Mouse (Mus musculus) liver, embryonic 11.5 days (tissue): ENCODE results near the gene Zfp346. TPM values are rescaled to one million over a fixed set of nuclear protein-coding genes. Genes with fewer than 3 reads are reported as not detected.

ENCODE experiments used
- ATAC-seq: fragments of 200-750 bp; cut with Nextera tagmentation; replicated peaks from 2 replicates; pipeline ENCODE4 v1.8.0; 2017; ENCODE audit warnings: moderate number of reproducible peaks, mild to moderate bottlenecking, moderate TSS enrichment, moderate library complexity; ENCODE audit not compliant: low FRiP score
- DNase-seq: peaks from one replicate; pipeline ENCODE4 v3.0.0-alpha.2; 2017; ENCODE audit warnings: low spot score
- H3K27ac ChIP-seq: fragments of 300-500 bp; sonication (generic); 2 replicates; pipeline ENCODE4 v1.5.1; 2014; ENCODE audit warnings: mild to moderate bottlenecking, low read depth, low read length, control low read depth
- H3K27me3 ChIP-seq: fragments of 300-500 bp; sonication (generic); replicated peaks from 2 replicates; pipeline ENCODE4 v1.6.1; 2014; ENCODE audit warnings: low read length, mixed read lengths; ENCODE audit not compliant: control insufficient read depth, insufficient read depth
- H3K36me3 ChIP-seq: fragments of 300-500 bp; sonication (generic); 2 replicates; pipeline ENCODE4 v1.6.1; 2014; ENCODE audit warnings: mild to moderate bottlenecking, low read length, moderate library complexity, mixed read lengths; ENCODE audit not compliant: control insufficient read depth, insufficient read depth
- H3K4me1 ChIP-seq: fragments of 300-500 bp; sonication (generic); replicated peaks from 2 replicates; pipeline ENCODE4 v1.6.1; 2014; ENCODE audit warnings: low read length, mixed read lengths; ENCODE audit not compliant: control insufficient read depth, insufficient read depth
- H3K4me2 ChIP-seq: fragments of 300-500 bp; sonication (generic); 2 replicates; pipeline ENCODE4 v1.6.1; 2014; ENCODE audit warnings: mild to moderate bottlenecking, control low read depth, moderate library complexity
- H3K4me3 ChIP-seq: fragments of 300-500 bp; sonication (generic); 2 replicates; pipeline ENCODE4 v1.5.1; 2014; ENCODE audit warnings: low read depth, low read length, control low read depth
- H3K9ac ChIP-seq: fragments of 300-500 bp; sonication (generic); 2 replicates; pipeline ENCODE4 v1.6.1; 2014; ENCODE audit warnings: low read depth, low read length, control low read depth
- H3K9me3 ChIP-seq: fragments of 300-500 bp; sonication (generic); 2 replicates; pipeline ENCODE4 v1.6.1; 2016; ENCODE audit warnings: low read length, inconsistent platforms, mixed read lengths; ENCODE audit not compliant: control insufficient read depth
- WGBS: fragments of 180-500 bp; shearing (Covaris S2); extraction: QIAGEN DNeasy Blood & Tissue Kit; methylation state at CpG from one replicate; pipeline ENCODE4 v1.1.7; 2014; 5-methylcytosine and 5-hydroxymethylcytosine counted together
- polyA plus RNA-seq: library from polyadenylated mRNA; unstranded; fragments of >200 nt; fragmentation: Nextera tagmentation; extraction: Ambion mirVana; gene quantifications from 2 replicates; pipeline ENCODE4 v1.2.1, GENCODE M21; 2014

Gene Zfp346
- polyA plus RNA-seq, 1 experiment from 2014 or later: 18.9 TPM

DNA sequence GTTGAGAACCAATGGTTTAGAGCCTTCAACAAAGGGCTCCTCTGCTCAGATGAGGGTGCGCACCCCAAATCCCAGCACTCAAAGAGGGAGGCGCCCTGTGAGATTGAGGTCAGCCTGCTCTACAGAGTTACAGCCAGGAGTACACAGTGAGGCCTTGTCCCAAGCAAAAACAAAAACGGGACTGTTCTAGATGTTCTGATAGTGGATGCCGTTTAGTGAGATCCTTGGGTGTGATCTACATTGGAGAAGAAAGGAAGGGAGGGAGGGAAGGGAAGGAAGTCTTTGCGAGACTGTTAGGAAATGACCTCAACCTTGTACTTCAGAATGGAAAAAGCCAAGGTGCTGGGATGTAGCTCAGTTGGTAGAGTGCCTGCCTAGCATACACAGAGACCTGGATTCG, 71.2 kb downstream of the Zfp346 start:
- Histone ChIP-seq H3K9ac (no peak overlapping the region), H3K36me3 (no peaks in the 10 kb centered on the region), H3K4me2 (no peak overlapping the region), H3K27ac (no peak overlapping the region), H3K27me3 (no peaks in the 10 kb centered on the region), H3K9me3 (peaks cover 3% of the 10 kb centered on the region; the same call in 1 of the 2 replicates), H3K4me3 (no peak overlapping the region), H3K4me1 (peaks cover 6% of the 10 kb centered on the region; the same call in 1 of the 2 replicates)
- ATAC-seq (no peak), DNase-seq (no peak)
- WGBS: 70% methylated on average over 6 of the region's 6 CpGs

DNA sequence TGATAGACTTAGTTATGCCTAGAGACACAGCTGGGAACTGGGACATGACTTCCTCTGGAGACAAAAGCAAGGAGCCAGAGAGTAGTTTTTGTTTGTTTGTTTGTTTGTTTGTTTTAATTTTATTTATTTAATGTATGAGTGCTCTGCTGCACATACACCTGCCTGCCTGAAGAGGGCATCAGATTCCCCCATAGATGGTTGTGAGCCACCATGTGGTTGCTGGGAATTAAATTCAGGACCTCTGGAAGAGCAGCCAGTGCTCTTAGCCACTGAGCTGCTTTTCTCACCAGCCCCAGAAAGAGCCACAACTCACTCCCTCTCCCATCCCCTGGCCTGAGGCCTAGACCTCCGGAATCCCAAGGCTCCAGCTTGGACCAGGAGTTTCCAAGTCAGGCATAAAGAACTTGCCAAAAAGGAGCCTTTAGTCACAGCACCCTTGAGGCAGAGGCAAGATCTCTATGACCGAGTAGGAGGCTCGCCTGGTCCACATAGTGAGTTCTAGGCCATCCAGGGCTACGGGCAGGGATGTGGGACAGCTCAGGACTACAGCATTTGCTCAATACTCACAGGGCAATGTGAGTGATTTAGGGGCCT, 72.9 kb downstream of the Zfp346 start:
- H3K27ac ChIP-seq: no peak overlapping the region
- 68% methylated on average over 4 of the region's 4 CpGs for WGBS

DNA sequence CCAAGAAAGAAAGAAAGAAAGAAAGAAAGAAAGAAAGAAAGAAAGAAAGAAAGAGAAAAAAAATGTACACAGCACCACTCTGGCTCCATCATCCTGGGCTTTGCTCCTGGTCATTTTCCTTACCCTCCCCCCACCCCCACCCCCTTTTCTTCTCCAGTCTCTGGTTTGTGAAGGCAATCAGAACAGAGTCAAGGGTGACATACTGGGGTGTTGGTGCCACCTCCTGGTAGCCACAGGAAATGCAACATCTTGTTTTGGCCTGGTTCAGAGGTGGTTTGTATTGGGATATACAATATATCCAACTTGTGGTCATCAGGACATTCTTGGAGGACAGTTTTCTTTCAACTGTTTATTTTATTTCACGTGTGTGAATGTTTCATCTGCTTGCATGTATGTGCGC, 73.4 kb downstream of the Zfp346 start:
- Histone ChIP-seq H3K9me3 (peaks cover 3% of the 10 kb centered on the region; the same call in 1 of the 2 replicates), H3K4me3 (no peak overlapping the region), H3K27ac (no peak overlapping the region), H3K4me2 (no peak overlapping the region), H3K4me1 (no peaks in the 10 kb centered on the region), H3K27me3 (no peaks in the 10 kb centered on the region), H3K36me3 (no peaks in the 10 kb centered on the region), H3K9ac (no peak overlapping the region)
- 38% methylated on average over 2 of the region's 2 CpGs for WGBS
- ATAC-seq (no peak), DNase-seq (peak; percentile 60)

More for the DNA sequence above, 72.9 kb downstream of the Zfp346 start:
- no peak overlapping the region for H3K9ac ChIP-seq
- H3K4me3 ChIP-seq: no peak overlapping the region
- no peak overlapping the region for H3K4me2 ChIP-seq
- H3K4me1 ChIP-seq: no peaks in the 10 kb centered on the region
- peaks cover 3% of the 10 kb centered on the region; the same call in 1 of the 2 replicates for H3K9me3 ChIP-seq
- DNase-seq: no peak
- ATAC-seq: no peak
- H3K36me3 ChIP-seq: no peaks in the 10 kb centered on the region
- H3K27me3 ChIP-seq: no peaks in the 10 kb centered on the region

DNA sequence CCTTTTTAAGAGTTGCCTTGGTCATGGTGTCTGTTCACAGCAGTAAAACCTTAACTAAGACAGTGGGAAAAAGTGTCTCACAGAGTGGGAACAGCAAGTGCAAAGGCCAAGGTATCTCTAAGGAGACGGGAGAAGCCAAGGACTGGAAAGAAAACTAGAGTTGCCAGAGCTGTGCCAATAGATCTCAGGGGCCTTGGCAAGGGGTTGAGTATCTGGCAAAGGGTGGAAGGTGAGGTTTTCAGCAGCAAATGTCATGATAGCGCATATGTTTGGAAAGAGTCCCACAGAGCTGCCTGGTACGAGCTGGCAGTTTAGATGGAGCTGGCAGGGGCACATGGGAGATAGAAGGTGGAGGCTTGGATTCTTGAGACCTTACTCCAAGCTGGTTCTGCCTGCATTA, 74.5 kb downstream of the Zfp346 start:
- no peaks in the 10 kb centered on the region for H3K36me3 ChIP-seq
- 91% methylated on average over 3 of the region's 3 CpGs for WGBS
- DNase-seq: no peak

DNA sequence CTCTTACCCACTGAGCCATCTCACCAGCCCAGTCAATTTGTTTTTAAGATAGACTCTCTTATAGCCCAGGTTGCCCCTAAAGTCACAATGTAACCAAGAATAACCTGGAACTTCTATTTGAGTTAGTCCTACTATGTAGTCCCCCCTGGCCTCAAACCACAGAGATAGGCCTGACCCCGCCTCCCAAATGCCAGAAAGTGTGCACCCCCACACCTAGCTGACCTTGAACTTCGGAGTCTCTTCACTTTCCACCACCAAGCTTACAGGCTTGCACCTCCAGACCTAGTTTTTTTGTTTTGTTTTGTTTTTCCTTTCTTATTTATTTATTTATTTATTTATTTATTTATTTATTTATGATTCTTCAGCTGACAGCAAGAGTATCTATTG, 76.7 kb downstream of the Zfp346 start:
- ATAC-seq (0 out of 2 replicates have a peak, but pooled peaks have one; percentile 49), DNase-seq (no peak)
- Histone ChIP-seq H3K9ac (peak overlapping the region; percentile 62), H3K4me2 (peak overlapping the region; percentile 75), H3K27me3 (no peaks in the 10 kb centered on the region), H3K9me3 (peaks cover 3% of the 10 kb centered on the region; the same call in 1 of the 2 replicates), H3K36me3 (no peaks in the 10 kb centered on the region), H3K27ac (no peak overlapping the region), H3K4me1 (no peaks in the 10 kb centered on the region), H3K4me3 (peak overlapping the region; percentile 42; the same call in 1 of the 2 replicates)
- 51% methylated on average over 2 of the region's 2 CpGs for WGBS

More for the DNA sequence above, 74.5 kb downstream of the Zfp346 start:
- Histone ChIP-seq H3K27ac (no peak overlapping the region), H3K4me2 (no peak overlapping the region), H3K9ac (no peak overlapping the region), H3K4me1 (no peaks in the 10 kb centered on the region), H3K9me3 (peaks cover 3% of the 10 kb centered on the region; the same call in 1 of the 2 replicates), H3K4me3 (no peak overlapping the region), H3K27me3 (no peaks in the 10 kb centered on the region)
- ATAC-seq: no peak

DNA sequence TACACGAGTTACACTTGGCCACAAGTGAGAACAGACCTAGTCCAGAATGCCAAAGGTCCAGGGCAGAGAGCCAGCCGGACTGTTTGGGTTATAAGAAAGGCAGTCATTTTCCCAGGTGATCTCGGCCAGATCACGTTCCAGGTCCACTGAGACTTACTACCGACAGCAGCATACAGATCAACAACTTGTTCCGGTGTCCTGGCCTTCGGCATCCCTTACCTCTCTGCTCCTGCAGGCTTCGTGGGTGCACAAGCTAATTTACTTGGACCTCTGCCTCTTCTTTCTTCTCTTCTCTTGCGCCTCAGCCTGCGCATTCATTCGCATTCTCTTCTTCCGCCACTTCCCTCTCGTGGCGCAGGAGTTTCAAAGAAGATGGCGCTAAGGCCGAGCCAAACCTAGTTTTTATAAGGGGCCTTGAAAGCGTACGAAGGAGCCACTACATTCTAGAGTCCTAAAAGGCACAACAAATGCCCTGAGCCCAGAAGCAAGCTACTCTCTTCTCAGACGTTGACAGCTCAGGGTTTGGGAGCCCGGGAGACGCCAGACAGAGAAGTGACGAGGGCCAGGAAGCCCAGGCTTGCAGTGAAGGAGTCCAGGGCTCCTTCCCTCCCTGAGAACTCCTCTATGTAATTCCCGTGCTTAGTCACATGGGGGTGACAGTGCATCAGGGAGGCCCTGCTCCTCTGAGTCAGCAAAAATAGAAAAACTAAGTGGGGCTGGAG, 77.2 kb downstream of the Zfp346 start:
- no peaks in the 10 kb centered on the region for H3K4me1 ChIP-seq
- WGBS: 9% methylated on average over 23 of the region's 23 CpGs
- DNase-seq (peak; percentile 81), ATAC-seq (peak; percentile 92)
- H3K4me3 ChIP-seq: peak overlapping the region; percentile 42
- H3K9ac ChIP-seq: peak overlapping the region; percentile 62
- H3K36me3 ChIP-seq: no peaks in the 10 kb centered on the region
- H3K9me3 ChIP-seq: peaks cover 3% of the 10 kb centered on the region; the same call in 1 of the 2 replicates
- no peaks in the 10 kb centered on the region for H3K27me3 ChIP-seq
- peak overlapping the region; percentile 40; the same call in 1 of the 2 replicates for H3K27ac ChIP-seq
- peak overlapping the region; percentile 75 for H3K4me2 ChIP-seq

DNA sequence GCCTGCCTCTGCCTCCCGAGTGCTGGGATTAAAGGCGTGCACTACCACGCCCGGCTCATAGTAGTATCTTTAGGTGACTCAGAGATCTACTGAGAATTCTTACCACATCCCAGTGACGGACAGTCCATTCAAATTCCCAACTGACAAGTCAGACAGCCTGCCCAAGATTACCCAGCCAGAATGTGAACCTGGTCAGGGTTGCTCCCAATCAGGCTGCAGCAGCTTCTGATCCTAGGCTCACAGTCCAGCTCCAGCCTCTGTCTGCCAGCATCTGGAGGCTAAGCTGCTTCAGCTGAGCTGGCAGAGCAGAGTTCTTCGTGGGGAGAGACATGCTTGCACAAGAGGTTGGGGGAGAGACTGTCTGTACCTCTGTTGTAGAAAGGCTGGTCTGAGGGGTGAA, 78.3 kb downstream of the Zfp346 start:
- no peaks in the 10 kb centered on the region for H3K4me1 ChIP-seq
- no peak overlapping the region for H3K9ac ChIP-seq
- 76% methylated on average over 6 of the region's 6 CpGs for WGBS
- DNase-seq: no peak
- H3K4me2 ChIP-seq: no peak overlapping the region
- H3K4me3 ChIP-seq: no peak overlapping the region
- peaks cover 3% of the 10 kb centered on the region; the same call in 1 of the 2 replicates for H3K9me3 ChIP-seq
- ATAC-seq: no peak
- H3K27me3 ChIP-seq: no peaks in the 10 kb centered on the region
- no peak overlapping the region for H3K27ac ChIP-seq
- no peaks in the 10 kb centered on the region for H3K36me3 ChIP-seq
